Mouse (Mus musculus): ENCODE results near the gene Slc5a2.
A peak's percentile ranks its signal among the peaks of the same experiment; 100 is the strongest.

Gene Slc5a2

DNA sequence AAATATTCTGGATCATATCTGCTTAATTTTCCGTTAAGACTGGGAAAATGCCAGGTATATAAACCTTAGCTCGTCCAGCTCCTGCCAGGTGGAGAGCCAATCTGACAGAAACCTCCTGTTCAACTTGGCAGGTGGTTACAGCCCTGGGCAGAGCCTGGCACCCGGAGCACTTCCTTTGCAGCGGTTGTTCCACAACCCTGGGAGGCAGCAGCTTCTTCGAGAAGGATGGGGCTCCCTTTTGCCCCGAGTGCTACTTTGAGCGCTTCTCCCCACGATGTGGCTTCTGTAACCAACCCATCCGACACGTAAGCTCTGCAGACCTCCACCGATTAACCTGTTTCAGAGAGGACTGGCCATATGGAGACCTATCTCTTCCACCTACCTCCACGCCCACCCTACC, 13.5 kb upstream of the Slc5a2 start:
- no peak for DNase-seq (ENCODE audit: extremely low spot score)

- peak; percentile 66 for DNase-seq (ENCODE audit: extremely low spot score)
Observed at GRCm38 (mm10) chr7:128252609-128253008, 12.8 kb upstream of the Slc5a2 start.

DNA sequence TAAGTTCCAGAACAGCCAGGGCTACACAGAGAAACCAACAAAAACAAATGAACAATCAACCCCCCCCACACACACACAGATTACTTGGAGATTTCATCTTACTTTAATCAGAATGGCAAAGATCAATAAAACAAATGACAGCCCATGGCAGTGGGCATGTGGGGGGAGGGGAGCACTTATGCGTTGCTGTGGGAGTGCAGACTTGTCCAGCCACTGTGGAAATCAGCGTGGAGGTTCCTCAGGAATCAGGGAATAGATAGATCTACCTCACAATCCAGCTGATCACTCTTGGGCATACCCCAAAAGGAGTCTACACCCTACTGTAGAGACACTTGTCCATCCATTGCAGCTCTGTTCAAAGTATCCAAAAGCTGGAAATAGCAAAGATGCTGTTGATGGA, 10.5 kb upstream of the Slc5a2 start:
- DNase-seq (ENCODE audit: extremely low spot score): no peak

DNA sequence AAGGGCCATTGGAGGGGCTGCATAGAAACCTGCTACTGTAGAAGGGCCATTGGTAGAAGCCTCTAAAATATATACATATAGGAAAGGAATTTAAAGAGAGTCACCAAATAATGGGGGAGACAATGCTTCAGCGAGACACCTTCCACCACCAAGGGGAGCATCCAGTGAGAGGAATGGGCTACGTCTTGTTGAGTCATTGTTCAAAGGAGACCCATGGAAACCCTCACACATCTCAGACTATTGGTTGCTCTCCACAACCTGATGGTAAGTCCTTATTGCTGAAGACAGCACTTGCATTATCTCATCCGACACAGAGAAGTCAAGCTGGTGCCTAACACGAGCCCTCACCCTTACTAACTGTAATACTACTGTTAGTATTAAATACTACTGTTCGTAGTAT, 9.7 kb upstream of the Slc5a2 start:
- DNase-seq (ENCODE audit: extremely low spot score): no peak

GRCm38 (mm10) chr7:128256783-128257334, 8.6 kb upstream of the Slc5a2 start:
- no peak for DNase-seq (ENCODE audit: extremely low spot score)

- DNase-seq (ENCODE audit: extremely low spot score): no peak
Observed at GRCm38 (mm10) chr7:128266056-128266455, 599 bp downstream of the Slc5a2 start.

- no peak for DNase-seq (ENCODE audit: extremely low spot score)
Observed at GRCm38 (mm10) chr7:128267391-128267790, 1.9 kb downstream of the Slc5a2 start.

DNA sequence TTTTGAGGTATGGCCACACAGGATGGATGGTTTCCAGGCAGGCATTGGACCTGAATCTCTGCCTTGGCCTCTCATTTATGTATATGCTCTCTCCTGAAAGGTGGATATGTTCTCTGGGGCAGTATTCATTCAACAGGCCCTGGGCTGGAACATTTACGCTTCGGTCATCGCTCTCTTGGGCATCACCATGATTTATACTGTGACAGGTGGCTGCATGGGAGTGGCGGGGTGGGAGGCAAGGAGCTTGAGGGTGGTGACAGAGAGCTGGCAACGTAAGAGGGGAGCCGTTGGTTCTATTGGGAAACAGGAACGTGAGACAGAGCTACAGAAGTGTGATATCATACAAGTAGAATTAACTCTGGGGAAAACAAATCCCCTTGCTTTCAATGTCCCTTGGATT, 2.4 kb downstream of the Slc5a2 start:
- no peak for DNase-seq (ENCODE audit: extremely low spot score)

GRCm38 (mm10) chr7:128270431-128270850, 5.0 kb downstream of the Slc5a2 start:
- DNase-seq (ENCODE audit: extremely low spot score): no peak

DNA sequence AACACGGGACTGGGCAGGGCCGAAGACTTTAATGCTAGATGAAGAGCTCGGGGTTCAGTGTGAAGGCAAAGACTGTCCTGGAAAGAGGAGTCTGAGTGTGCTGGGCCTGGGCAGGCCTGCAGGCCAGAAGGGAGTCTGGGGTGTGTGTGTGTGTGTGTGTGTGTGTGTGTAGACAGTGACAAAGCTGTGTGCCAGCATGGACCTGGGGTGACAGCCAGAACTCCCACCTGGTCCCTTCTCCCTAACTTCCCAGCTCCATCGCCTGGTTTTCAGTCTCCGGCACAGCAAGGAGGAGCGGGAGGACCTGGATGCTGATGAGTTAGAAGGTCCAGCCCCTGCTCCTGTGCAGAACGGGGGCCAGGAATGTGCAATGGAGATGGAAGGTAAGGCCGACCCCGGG, 6.0 kb downstream of the Slc5a2 start:
- no peak for DNase-seq (ENCODE audit: extremely low spot score)

DNA sequence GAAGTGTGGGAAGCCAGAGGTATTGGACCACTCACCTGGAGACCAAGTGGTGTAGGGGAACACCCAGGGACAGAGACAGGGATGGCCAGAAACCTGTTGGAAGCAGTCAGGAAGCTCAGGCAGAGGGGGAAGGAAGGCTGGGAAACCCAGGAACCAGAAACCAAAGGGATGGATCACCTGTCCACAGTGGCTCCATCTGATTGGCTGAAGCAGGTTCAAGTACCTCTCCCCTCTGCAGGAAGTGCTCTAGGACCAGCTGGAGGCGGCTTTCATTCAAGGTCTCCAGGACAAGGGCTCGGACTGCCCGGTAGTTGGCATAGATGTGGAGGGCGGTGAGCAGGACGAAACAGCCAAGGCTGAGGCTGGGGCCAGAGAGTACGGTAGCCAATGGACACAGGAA, 10.6 kb downstream of the Slc5a2 start:
- no peak for DNase-seq (ENCODE audit: extremely low spot score)

DNA sequence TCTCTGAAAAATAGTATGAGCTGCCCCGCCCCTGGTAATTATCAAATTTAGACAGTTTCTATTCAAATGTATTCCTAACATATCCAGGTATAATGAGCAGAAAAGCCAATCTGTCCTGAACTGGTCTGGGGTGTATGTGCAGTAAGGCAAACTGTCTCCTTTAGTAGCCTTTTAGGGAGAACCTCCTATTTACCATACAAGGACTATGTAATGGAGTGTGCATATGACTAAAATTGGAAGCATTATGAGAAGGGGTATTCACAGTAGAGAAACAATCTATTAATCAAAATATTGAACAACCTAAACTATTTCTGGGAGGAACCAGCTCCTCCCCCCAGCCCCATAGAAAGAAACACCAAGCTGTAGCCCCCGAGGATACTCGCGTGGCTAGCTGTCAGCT, 14.3 kb downstream of the Slc5a2 start:
- no peak for DNase-seq (ENCODE audit: extremely low spot score)

- DNase-seq (ENCODE audit: extremely low spot score): no peak
Observed at GRCm38 (mm10) chr7:128281765-128282164, 16.3 kb downstream of the Slc5a2 start.

DNA sequence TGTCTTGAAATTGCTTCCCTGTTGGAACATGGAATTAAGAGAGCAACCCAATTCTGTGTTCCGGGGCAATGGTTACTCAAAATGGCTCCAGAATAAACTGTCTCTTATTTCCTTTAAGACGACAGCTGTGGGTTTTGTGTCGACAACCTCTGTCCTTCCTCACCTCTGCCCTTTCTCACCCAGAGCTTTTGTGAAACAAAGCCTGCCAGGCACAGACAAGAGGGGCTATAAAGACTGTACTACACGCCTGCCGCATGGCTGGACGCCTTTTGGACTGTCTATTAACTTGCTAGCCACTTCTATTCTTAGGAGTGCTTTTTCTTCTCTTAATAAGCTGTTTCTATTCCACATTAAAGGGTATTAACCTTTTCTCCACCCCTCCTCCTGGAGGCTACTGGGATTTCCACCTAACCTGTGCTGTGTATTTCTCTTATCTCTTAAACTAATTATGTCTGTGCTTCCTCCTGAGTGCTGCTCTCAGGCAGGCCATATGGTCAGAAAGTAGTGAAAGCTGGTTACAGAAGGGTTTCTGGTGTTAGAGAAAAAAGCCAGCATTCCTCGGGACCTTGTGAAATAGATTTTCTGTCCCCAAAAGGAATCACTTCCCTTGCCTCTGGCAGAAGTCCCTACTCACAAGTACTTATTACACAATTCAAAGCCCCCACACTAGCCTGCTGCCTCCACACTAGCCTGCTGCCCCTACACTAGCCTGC, 17.2 kb downstream of the Slc5a2 start:
- DNase-seq (ENCODE audit: extremely low spot score): peak; percentile 72

DNA sequence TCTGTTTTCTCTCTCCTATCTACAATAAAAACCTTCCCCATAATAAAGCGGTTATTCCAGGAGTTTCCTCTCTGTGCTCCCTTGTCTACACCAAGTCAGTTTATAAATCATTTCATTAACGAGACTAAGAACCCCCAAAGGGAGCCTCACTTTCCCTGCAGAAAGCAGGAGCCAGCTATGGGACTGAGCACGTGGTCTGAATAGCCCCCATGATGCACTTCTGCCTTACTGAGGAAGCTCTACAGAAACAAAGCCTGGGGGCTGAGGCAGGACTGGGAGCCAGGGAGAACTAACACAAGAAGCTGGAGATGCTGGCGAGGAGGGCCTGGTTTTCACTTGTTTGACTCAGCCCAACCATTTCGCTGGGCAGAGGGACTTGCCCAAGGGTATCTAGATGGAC, 18.6 kb downstream of the Slc5a2 start:
- no peak for DNase-seq (ENCODE audit: extremely low spot score)

GRCm38 (mm10) chr7:128285060-128285459, 19.6 kb downstream of the Slc5a2 start:
- no peak for DNase-seq (ENCODE audit: extremely low spot score)

GRCm38 (mm10) chr7:128288923-128289544, 23.6 kb downstream of the Slc5a2 start:
- DNase-seq (ENCODE audit: extremely low spot score): peak; percentile 57

DNA sequence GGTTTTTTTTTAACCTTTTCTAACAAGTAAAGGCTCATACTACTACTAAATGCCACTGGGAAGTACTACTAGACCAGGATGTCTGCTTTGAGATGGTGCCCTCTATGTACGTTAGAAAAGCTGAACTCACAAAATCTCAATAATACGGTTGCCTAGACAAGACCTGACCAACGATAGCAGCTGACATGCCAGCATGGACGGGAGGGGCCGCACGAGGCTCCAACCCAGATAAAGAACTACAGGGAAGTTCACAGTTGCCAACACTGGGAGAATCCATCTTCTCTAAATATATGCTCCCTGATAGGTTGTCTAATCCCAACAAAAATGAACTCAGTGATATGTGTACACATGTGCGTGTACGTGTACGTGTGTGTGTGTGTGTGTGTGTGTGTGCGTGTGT, 29.3 kb downstream of the Slc5a2 start:
- no peak for DNase-seq (ENCODE audit: extremely low spot score)

DNA sequence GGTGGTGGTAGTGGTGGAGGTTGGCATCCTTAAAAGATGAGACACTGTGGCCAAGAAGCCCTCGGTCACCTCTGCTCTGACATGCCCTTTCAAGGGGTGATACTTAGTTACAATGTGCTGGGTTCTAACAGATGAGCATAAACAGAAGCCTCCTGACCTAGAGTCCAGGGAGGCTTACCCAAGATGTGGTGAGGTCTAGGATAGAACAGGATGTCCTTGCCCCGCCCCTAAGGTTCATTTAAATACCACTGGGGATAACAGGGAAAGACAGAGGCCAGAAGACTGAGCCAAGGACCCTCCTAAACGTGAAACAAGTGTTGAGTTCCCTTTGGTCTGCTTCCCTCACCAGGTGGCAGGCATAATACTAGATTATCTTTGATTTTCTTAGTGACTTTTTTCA, 31.1 kb downstream of the Slc5a2 start:
- no peak for DNase-seq (ENCODE audit: extremely low spot score)

GRCm38 (mm10) chr7:128297291-128297616, 31.8 kb downstream of the Slc5a2 start:
- no peak for DNase-seq (ENCODE audit: extremely low spot score)

DNA sequence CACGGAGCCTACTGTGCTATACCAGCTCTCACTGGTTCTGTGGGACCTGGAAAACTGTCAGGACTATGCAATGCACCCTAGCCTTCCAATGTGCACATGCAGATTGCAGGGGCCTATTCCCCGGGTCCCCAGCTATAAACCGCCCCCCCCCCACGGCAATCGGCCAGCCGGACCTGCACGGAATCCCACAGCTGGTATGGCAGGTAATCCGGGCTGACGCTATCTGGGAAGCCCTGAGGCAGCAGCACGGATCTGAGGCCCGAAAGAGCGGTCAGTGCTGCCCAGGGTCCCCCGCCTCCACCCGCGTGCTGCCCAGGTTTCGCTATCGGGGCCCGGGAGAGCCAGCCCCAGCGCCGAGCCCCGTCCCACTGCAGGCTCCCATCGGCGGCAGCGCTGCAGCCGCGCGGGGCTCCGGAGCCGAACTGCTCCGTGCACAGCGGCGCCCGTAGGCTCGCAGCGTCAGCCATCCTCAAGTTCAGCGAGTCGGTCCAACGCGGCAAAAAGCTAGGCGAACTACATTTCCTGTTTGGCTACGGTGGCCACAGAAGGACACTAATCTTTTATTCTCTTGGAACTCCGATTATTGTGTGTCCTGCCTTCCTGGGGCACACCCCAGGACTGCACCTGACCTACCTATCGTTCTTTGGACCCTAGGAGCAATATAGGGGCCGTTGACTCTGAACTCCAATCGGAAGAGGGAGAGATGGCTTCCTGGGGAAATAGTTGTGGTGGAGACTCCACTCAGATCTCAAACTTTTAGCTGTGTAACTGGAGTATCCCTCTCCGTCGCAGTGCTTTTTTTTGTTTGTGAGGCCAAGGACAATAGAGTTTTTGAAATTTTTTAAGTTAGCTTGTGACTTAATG, 32.4 kb downstream of the Slc5a2 start, which contains the start of gene BC017158:
BC017158 (minus strand) TSS at position 554 of the 864 bp plus-strand sequence.
- DNase-seq (ENCODE audit: extremely low spot score): peak; percentile 79

Data from embryo, embryonic 9.5 days (tissue).